Mouse (Mus musculus): ENCODE results near the gene Rps28.

DNA sequence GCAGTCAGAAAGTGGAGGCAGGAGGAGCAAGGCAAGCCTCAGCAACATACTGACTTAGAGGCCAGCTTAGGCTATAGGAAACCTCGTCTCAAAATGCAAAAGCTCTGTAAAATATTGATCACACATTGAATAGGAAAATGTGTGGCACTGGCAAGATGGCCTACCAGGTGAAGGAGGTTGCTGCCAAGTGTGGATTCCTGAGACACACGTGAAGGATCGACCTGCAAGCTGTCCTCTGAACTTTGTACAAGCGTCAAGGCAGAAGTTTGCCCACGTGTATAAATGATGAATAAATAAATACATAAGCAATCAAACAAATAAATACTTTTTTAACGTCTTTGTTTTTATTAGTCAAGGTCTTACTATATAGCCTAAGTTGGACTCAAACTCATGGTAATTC, 50.9 kb downstream of the Rps28 start:
- TF ChIP-seq CTCF (conservative IDR thresholded peaks at IDR 0.05; ENCODE audit: low read length) (no peak), NANOG (IDR thresholded peaks at IDR 0.05; ENCODE audit: borderline replicate concordance, low read length) (no peak)

All from E14TG2a.4 (cell line).